Mouse (Mus musculus) liver, adult 10 weeks (tissue): ENCODE measurements around the gene Atpif1. TPM values are rescaled to one million over a fixed set of nuclear protein-coding genes. Genes with fewer than 3 reads are reported as not detected.

ENCODE experiments used
- polyA plus RNA-seq: library from polyadenylated mRNA; stranded (reverse); fragments of 350-450 nt; fragmentation: Illumina TruSeq; extraction: RNeasy Lipid Tissue Mini Kit (QIAGEN cat#74804); gene quantifications from one replicate; pipeline ENCODE4 v1.2.3, GENCODE M21; 2014; ENCODE audit warnings: low read depth, low replicate concordance

Atpif1 gene
- polyA plus RNA-seq = 61.3 TPM

DNA sequence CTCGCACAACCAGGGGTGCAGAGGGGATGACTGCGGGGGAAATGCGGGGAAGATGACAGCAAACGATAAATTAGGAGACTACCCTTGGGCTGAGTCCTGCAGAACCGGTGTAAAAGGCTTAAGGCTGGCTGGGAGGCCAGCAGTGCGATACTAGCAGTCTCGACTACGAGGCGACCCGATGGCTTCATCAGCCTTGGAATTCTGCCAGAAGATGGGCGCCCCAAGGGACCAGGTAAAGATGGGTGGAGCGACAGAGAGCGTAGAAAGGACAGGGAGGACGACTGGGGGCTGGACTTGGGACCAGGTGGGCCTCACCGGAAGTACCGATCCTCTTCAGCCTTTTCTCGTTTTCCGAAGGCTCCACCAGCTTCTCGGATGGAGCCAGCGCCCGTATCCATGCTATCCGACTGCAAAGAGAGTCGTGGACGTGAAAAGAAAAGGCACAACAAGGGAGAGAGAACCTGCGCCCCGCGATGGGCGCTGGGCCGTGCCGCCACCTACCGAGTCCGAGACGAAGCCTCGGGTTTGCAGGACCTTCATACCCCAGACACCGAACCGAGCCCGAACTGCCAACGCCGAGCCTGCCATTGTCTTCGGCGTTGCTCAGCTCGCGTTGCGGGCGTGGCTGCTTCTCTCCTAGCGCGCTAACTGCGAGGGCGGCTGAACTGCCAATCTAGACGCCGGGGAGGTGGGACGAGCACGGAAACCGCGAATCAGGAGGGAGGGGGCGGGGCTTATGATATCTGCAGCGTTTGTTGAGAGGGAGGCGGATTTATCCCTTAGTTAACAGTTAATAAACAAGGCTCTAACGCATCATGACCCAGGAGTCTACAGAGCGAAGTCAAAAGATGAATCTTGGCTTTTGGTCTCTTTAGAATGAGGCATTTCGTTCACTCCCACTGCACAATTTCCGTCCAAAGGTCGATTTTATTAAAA is at the start of gene Atpif1:
Atpif1 (minus strand) TSS at position 679 of the 936 bp plus-strand sequence.

DNA sequence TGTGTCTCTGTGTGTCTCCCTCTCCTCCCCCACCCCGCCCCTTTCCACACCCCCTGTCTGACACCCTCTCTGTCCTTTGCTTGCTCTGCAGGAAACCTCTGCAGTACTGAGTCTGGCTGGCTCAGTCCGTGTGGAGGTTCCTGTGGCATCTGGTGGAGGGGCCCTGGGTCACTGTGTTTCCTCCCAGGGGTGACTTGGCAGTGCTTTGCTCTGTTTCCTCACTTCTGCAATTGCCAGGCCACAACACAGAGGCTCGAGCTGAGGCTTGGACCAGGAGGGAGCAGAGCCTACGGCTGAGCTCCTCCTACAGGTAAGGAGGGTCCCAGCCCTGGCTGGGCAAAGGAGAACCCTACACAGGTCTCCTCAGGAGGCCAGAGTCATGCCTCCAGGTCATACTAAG is 30.5 kb upstream of the Atpif1 start, which contains the start of gene Ptafr:
Ptafr (plus strand) TSS at position 103 of the 400 bp plus-strand sequence.

DNA sequence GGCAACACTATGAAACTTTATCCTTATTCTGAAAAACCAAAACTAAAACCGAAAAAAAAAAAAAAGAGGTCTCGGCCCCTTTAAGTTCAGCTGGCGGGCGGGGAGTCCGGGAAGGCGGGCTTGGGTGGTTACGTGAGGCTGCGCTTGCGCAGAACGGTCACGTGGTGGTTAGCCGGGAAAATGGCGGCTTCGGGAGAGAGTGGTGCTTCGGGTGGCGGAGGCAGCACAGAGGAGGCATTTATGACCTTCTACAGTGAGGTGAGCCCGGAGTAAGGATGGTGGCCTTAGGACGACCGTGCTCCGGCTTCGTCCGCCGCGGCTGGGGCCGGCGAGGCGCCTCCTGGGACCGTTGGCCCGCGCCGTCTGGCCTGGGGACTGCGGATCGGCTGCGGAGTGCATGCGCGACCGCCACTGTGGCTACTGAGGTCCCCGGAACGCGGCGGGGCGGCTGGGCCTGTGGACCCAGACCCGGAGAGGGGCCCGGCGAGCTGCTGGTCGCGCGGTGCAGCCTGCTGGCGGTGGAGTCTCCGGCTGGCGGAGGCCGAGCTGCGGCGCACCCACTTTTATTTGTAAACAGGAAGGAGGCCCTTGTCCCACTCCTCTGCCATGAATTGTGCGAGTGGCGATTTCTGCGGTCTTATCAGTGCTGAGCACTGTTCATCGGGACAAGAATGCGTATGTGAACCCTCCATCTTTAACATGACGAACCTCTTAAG is 2.1 kb upstream of the Atpif1 start, which contains the start of gene Dnajc8:
Dnajc8 (plus strand) TSS at position 145 of the 716 bp plus-strand sequence.

DNA sequence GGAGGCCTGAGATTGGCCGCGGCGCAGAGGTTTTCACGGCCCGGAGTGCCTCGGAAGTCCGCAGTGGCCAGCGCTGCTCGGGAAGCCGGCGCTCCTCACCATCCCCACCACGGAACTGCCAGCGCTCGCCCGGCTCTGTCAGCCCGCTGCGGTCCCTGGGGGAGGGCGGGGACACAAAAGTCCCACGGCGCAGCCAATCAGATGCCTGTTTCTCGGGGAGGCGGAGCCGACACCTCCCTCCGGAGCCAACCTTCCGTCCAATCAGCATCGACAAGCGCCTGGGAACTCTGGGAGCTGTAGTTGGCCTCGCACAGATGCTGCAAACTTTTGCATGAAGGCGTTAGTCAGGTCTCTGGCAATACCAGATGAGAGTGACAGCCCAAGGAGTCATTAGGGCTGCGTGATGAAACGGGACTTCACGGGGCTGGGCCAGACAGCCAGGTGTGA is 23.1 kb downstream of the Atpif1 start, which contains the start of gene Sesn2:
Sesn2 (minus strand) TSS at position 150 of the 447 bp plus-strand sequence.

Other genes with a start within 250 kb of the Atpif1 start
- gene Rab42, start 230.3 kb downstream of the Atpif1 start, polyA plus RNA-seq = not detected
- 9.3 TPM for gene Trnau1ap, start 204.1 kb downstream of the Atpif1 start, polyA plus RNA-seq
- gene Rcc1, start 180.1 kb downstream of the Atpif1 start, polyA plus RNA-seq = 1.3 TPM
- gene Phactr4, start 111.2 kb downstream of the Atpif1 start, polyA plus RNA-seq = 13.0 TPM
- gene Med18, start 69.7 kb downstream of the Atpif1 start, polyA plus RNA-seq = 0.85 TPM
- gene Sesn2, start 23.2 kb downstream of the Atpif1 start, polyA plus RNA-seq = 0.58 TPM
- gene Dnajc8, start 1.9 kb upstream of the Atpif1 start, polyA plus RNA-seq = 68.5 TPM
- 0.19 TPM for gene Ptafr, start 30.4 kb upstream of the Atpif1 start, polyA plus RNA-seq
- 9.5 TPM for gene Eya3, start 105.3 kb upstream of the Atpif1 start, polyA plus RNA-seq
- gene Xkr8, start 198.9 kb upstream of the Atpif1 start, polyA plus RNA-seq = 2.4 TPM
- gene Smpdl3b, start 223.6 kb upstream of the Atpif1 start, polyA plus RNA-seq = not detected
- gene Rpa2, start 234.7 kb upstream of the Atpif1 start, polyA plus RNA-seq = 2.4 TPM